Mouse (Mus musculus) lung, adult 2 months (tissue): ENCODE measurements at regions not wholly inside any gene's neighbourhood (a gene's known extent, or its start where the extent isn't known, plus 50 kb on each side); places are given as distances from the start of the nearest gene placed in this dataset.

ENCODE experiments used
- CTCF ChIP-seq: fragments of 200-500 bp; IDR thresholded peaks from 2 replicates; pipeline ENCODE4 v1.5.1; 2011; ENCODE audit warnings: mild to moderate bottlenecking, low read length, control low read depth; ENCODE audit not compliant: insufficient read depth
- POLR2A ChIP-seq: fragments of 200-500 bp; IDR thresholded peaks from 2 replicates; pipeline ENCODE4 v1.6.1; 2011; ENCODE audit warnings: low read depth, mild to moderate bottlenecking, control low read depth, low read length, borderline replicate concordance; ENCODE audit errors: extremely low read depth

DNA sequence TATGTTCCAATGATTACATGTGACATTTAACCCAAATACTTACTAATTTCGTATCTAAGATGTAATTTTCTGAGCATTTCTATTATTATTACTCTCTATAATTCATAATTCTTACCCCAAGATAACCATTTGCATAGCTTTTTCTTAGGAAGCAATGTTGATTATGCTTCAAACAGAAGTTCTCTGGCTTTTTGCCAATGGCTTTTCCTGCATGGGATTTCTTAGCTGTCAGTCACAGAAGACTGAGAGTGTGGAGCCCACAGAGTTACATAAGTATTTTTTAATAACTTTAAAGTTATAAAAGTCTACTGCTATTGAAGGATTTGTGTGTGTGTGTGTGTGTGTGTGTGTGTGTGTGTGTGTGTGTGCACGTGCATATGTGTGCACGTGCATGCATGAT lies 1020.4 kb upstream of the Sel1l start:
- no peak for TF ChIP-seq CTCF
- TF ChIP-seq POLR2A: no peak
